Mouse (Mus musculus): ENCODE measurements at regions not wholly inside any gene's neighbourhood (a gene's known extent, or its start where the extent isn't known, plus 50 kb on each side); places are given as distances from the start of the nearest gene placed in this dataset.

DNA sequence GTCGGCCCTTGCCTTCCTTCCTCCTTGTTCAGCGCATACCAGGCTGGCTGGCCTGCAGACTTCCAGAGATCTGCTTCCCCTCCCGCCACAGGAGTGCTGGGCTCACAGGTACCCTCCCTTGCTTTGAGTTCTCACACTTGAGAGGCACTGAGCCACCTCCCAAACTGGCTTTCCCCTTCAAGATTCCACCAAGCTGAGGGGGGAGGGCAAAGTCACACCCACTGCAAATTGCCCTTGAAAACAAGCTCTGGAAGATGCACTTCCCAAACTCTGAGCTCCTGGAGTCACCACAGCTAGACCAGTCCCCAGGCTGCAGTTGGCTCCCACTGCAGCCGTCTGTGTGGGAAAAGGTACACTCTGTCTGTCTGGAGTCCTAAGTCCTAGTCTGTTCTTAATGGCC lies 142.1 kb upstream of the Slc22a12 start:
- DNase-seq (ENCODE audit: low spot score in 2 of 2) = no peak

GRCm38 (mm10) chr19:6679392-6680307 lies 136.8 kb upstream of the Slc22a12 start:
- no peak for DNase-seq (ENCODE audit: low spot score in 2 of 2)

DNA sequence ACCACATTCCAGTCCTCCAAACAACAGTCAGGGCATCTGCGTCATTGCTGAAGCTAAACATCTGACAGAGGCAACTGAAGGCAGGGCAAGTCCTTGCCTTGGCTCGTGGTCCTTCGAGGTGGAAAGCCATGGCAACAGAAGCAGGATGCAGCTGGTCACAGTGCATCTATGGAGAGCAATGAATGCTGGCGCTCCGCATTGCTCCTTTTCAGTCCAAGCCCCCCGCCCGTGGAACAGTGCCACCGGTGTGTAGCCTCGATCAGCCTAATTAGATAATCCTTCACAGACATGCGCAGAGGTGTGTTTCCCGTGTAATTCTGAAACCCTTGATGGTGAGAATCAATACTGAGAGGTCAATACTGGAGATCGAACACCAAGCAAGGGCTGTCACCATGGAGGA lies 134.7 kb upstream of the Slc22a12 start:
- no peak for DNase-seq (ENCODE audit: low spot score in 2 of 2)

DNA sequence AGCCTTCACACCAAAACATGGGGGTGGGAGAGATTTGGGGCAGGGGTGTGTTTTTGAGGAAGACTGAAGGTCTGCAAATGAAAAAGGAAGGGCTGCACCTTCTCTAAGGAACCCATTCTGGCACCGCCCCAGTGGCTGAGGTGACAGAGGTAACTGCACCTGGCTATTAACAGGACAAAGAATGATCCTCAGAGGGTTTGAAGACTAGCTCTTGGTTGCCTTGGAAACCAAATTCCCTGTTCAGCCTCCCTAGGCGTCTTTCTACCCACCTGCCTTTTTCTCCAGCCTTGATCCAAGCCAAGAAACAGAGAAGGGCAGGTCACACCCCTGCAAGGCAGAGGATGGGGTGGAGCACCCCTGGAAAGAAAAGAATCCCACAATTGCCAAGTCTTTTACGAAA lies 132.8 kb upstream of the Slc22a12 start:
- no peak for DNase-seq (ENCODE audit: low spot score in 2 of 2)

GRCm38 (mm10) chr19:6671696-6672095 lies 128.9 kb upstream of the Slc22a12 start:
- peak; percentile 80 to 83 for DNase-seq (ENCODE audit: low spot score in 2 of 2)

GRCm38 (mm10) chr19:6669881-6670280 lies 127.0 kb upstream of the Slc22a12 start:
- peak in 1 of 2 experiments; percentile 24 for DNase-seq (ENCODE audit: low spot score in 2 of 2)

DNA sequence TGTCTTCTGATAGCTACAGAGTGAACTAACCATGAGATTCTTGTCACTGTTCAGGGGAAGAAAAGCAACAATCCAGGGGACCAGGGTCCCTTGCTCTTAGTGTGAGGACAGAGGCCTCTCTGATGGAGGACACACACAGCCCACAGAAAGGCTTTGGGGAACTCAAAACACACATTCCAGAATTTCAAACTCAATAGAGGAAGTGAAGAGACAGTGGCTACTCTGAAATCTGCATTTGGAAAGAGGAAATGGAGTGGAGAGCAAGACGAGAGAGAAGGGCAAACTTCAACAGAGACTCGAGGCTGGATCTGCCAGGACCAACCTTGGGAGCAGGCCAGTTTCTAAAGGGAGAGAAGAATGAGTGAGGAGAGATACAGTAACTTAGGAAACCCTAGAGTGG lies 125.7 kb upstream of the Slc22a12 start:
- no peak for DNase-seq (ENCODE audit: low spot score in 2 of 2)

GRCm38 (mm10) chr19:6666187-6666722 lies 123.4 kb upstream of the Slc22a12 start:
- DNase-seq (ENCODE audit: low spot score in 2 of 2) = no peak

DNA sequence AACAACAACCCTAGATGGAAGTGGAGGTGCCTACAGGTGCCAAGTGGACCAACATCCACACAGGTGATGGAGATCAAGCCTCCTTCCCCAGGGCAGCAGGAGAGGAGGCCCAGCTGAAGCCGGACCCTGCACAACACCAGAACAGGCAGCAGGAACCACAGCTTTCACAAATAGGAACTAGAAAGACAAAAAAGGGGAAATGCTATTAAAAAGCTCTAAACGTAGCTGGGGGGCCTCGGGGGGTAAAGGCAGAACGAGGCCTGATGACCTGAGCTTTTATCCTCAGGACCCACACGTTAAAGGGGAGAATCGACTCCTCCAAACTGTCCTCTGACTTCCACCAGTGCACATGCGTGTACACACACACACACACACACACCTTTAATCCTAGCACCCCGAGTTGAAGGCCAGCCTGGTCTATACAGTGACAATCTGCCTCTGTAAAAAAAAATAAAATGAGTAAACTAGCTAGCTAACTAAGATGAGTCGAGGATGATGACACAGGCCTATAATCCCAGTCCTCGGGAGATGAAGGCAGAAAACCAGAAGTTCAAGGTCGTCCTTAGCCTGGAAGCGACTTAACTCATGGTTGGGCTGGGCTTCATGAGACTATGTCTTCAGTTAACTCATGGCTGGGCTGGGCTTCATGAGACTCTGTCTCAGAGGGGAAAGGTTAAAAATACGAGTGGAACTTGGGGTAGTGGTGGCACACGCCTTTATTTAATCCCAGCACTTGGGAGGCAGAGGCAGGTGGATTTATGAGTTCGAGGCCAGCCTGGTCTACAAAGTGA lies 122.6 kb upstream of the Slc22a12 start:
- DNase-seq (ENCODE audit: low spot score in 2 of 2) = no peak

DNA sequence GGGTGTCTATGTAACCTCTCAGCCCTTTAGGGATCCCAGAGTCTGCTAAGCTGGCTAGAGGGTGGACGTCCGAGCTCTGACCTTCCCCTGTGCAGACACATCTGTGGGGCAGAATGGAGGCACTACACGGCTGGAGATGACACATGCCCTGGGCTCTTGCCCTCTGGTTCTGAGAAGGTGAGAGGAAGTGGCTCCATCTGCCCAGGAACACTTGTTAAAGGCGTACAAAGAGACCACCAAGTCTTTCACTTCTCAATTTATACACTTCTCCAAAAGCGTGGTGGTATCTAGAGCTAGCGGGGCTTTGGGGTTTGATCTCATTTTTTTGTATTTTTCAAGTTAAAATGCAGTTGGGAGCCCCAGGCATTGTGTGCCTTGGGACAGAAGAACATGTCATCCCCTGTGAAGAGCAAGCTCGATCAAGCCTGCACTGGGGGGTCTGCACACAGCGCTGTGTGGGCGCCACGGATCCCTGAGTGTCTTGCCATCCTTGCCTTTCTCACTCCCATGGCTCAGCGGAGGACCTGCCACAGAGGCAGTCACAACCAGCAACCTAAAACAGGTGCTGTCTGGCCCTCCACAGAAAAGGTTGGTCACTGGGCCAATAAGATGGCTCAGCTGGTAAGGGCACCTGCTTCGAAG lies 121.6 kb upstream of the Slc22a12 start:
- no peak for DNase-seq (ENCODE audit: low spot score in 2 of 2)

DNA sequence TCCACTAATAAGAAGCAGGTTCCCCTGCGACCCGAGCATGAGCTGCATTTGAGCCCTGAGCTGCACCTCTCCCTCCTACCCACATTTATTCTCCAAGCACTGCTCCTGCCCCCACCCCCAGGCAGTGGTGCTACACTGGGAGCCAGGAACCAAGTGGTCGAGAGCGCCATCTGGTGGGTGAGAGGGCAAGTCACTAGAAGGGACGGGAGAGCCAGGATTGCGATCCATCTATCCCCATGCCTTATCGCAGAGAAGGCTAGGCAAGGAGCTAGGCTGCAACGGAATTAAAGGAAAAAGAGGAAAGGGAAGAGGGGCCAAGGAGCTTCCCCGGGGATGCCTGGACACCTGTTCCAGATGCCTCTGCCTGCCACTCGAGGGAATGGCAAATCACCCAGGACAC lies 120.6 kb upstream of the Slc22a12 start:
- DNase-seq (ENCODE audit: low spot score in 2 of 2) = peak; percentile 91 to 95

DNA sequence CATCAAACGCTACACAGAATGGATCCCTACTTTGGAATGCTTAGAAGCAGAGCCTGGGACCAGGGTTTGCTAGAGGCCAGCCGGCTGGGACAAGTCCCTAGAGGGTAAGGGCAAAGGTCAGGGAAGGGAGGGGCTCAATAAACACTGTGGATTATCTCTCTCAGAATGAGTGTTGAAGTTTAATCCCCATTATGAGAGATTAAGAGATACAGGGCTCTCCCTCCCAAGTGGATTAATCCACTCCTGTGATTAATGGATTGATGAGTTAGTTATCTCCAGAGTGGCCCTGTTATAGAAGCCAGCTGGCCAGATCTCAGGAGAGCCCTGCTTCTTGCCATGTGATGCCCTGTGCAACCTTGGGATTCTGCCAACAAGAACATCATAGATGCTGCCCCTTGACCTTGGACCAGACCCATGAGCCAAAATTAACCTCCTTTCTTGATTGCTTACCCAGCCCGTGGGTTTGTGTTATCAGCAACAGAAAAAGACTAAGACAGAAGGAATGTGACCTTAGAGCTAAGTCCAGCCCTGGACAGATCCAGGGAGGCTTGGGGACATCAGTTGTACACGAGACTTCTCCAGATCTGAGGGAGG lies 119.6 kb upstream of the Slc22a12 start:
- DNase-seq (ENCODE audit: low spot score in 2 of 2) = no peak

- no peak for DNase-seq (ENCODE audit: low spot score in 2 of 2)
Measured at GRCm38 (mm10) chr19:6661508-6661871, 118.7 kb upstream of the Slc22a12 start.

- DNase-seq (ENCODE audit: low spot score in 2 of 2) = no peak
Measured at GRCm38 (mm10) chr19:6660723-6661507, 118.1 kb upstream of the Slc22a12 start.

- DNase-seq (ENCODE audit: low spot score in 2 of 2) = no peak
Measured at GRCm38 (mm10) chr19:6660157-6660556, 117.3 kb upstream of the Slc22a12 start.

DNA sequence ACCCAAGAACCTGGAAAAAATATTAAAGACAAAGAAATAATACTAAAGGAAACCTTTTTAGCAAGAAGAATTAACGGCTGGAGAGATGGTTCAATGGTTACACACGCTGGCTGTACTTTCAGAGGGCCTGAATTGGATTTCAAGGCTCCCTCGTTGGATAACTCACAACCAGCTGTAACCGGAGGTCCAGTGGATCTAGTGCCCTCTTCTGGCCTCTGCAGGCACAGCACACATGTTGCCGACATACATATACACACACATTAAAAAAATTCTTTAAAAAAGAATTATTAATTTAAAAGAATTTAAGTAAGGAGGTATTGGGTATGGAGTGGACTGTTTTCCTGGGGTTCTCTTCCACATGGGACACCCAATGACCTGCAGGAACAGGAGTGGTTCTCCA lies 111.7 kb upstream of the Slc22a12 start:
- DNase-seq (ENCODE audit: low spot score in 2 of 2) = no peak

DNA sequence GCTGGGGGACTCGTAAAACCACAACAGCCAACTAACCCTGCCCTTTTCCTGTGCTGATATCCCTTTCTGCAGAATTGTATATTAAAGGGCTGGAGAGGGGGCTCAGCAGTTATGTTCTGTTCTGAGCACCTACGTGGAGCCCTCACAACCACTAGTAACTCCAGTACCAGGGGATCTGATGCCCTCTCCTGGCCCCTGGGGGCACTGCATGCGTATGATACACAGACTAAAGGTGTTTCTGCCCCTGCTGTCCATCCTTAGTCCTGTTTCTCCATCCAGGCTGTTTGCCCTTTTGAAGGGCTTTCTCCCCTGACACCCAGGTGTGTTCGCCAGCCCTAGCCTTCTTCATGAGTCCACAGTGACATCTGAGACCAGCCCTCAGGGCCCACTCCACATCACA lies 109.9 kb upstream of the Slc22a12 start:
- no peak for DNase-seq (ENCODE audit: low spot score in 2 of 2)

GRCm38 (mm10) chr19:6651192-6651591 lies 108.4 kb upstream of the Slc22a12 start:
- DNase-seq (ENCODE audit: low spot score in 2 of 2) = no peak

DNA sequence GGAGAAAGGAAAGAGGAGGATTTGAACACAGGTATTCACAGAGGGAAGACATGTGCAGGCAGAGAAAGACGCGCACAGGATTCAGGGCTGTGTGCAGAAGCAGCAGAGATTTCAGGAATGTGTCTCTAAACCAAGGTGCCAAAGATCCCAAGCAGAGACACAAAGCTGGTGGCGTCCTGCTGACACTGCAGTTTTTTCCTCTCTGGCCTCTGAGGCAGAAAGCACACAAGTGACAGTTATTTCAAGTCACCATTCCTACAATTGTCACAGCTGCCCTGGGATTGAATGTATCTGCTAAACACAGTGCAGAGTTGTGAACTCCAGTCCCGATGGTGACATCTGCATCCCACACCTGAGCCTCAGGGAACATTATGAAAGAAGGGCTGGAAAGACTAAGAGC lies 107.1 kb upstream of the Slc22a12 start:
- DNase-seq (ENCODE audit: low spot score in 2 of 2) = no peak

DNA sequence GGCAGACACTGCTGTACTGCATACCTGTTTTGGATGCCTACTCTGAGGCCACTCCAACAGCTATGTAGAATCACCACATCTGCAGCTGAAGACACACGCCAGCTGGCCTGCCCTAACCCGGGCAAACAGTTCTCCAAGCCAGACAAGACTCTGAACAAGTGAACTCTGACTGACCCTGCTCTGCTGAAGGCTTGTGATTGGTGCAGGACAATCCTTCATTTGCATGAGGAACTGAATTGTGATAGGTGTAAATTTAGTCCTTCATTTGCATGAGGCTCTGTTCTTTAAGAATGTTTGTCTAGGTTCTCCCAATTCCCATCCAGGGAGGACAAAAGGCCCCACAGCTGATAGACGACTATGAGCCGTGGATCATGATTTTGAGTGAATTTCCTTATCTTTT lies 104.9 kb upstream of the Slc22a12 start:
- no peak for DNase-seq (ENCODE audit: low spot score in 2 of 2)

DNA sequence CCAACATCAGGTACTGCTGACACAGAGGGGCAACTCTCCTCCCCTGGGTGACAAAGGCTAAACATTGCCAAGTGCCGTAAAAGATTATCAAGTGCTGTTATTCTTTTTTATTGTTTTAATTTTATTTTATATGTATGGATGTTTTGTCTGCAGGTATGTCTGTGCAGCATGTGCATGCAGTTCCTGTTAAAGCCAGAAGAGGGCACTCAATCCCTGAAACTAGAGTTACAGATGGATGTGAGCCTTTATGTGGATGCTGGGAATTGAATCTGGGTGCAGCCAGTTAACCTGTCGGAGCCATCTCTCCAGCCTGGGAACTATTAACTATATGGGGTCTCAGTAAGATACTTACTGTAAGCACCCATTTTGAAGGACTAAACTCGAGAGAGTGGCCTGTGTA lies 104.4 kb upstream of the Slc22a12 start:
- DNase-seq (ENCODE audit: low spot score in 2 of 2) = no peak
